Mouse (Mus musculus): ENCODE data around the gene Ankdd1b.
A peak's percentile ranks its signal among the peaks of the same experiment; 100 is the strongest.

Ankdd1b gene

DNA sequence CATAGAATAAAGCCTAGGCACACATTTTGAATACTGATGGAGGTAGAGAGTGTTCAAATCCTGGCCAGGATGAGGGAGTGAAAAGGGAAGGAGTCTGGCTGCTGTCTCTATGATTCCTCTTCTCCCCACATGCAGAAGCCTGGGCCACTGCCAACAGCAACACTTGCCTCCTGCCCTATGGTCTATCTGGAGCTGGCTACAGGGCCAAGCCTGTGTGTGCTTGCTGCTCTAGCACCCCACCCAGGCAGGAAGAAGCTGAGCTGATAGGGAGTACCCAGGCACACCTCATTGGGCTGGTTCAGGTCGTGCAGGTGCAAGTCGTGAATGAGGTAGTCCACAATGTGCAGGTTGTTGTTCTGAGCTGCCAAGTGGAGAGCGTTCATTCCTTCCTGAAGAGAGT is 16.7 kb downstream of the Ankdd1b start:
- DNase-seq (ENCODE audit: low spot score), result no peak

DNA sequence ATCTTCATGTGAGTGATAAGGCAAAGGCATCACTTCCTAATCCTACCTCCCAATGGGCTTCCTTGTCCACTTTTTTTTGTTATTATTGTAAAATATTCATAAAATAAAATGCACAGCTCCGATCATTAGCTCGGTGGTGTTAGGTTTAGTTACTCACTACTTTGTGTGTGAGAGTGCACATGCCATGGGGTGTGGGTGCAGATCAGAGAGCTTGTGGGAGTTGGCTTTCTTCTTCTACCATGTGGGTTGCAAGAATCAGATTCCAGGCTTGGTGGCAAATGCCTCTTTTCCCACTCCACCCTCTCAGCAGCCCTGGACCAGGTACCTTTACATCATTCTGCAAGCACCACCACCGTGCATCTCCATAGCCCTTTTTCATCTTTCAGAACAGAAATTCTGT is 18.4 kb downstream of the Ankdd1b start:
- no peak for DNase-seq (ENCODE audit: low spot score)

DNA sequence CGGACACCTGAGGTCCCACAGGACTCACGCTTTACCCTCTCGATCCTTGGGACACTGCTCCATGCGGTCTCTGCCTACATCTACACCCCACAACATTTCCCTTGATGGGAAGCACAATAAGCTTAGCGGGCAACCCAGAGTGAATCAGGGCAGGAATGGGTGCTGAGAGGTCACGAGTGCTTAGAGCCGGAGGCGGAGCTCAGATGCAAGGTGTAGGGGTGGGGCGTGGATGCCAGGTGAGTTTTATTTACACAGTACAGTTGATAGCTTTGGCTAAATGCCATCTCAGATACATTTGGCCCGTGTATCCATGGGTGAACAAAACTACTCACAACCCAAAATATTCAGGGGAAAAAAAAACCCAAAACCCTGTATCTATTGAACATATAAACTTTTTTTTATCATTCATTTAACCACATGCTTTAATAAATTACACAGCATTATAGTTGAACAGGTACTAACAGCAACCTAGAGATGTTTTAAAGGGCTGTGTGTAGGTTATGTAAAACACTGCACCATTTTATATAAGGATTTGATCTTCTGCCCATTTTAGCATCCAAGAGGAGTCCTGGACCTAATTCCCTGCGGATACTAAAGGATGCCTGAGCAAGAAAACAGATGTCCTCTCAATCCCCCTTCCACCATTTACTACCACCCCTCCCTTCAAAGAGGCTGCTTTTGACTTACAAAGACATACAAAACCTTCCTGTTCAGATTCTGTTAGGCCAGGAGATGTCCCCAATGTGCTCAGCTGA is 19.4 kb downstream of the Ankdd1b start:
- DNase-seq (ENCODE audit: low spot score), result no peak

DNA sequence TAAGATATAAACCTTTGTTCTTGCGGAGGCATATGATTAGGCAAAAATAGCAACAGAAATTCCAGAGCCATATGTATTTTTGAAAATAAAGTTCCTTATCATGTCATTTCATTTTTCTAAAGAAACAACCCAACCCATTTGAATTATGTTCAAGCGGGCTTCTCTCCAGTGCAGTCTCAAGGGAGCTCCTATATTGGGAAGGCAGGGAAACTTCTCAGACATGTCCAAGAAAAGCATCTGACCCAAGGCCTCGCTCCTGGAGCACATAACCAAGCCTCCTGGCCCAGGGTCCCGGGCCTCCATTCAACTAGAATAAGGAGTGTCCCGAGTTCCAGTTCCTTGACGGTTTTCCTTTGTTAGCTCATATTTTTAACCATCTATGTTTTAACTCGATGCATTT is 20.1 kb downstream of the Ankdd1b start:
- DNase-seq (ENCODE audit: low spot score), result no peak

DNA sequence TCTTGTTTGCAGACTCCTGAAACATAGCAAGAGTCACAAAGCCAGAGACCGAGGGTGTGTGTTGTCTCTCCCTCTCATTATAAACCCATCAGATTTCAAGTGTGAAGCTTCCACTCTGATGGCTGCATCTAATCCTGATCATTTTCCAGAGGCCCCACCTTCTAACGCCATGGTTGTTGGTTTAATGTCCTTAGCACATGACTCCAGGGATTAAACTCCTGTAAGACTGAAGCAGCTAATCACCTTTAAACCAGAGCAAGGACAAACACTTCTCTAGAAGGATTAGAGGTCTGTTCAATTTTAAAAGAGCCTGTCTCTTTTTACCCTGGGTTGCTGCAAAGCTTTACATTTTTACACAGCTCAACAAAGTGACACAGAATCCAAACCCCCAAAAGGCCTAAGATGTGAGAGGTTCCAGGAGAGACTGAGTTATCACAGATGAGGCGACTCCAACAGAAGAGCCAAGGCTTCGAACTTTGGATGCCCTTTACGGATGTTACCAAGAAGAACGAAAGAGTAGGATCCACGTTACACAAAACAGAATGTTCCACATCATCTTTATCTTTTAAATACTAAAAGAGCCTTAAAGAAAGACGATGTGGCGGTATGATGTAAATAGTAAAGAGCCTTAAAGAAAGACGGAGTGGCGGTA is 20.7 kb downstream of the Ankdd1b start:
- no peak for DNase-seq (ENCODE audit: low spot score)

DNA sequence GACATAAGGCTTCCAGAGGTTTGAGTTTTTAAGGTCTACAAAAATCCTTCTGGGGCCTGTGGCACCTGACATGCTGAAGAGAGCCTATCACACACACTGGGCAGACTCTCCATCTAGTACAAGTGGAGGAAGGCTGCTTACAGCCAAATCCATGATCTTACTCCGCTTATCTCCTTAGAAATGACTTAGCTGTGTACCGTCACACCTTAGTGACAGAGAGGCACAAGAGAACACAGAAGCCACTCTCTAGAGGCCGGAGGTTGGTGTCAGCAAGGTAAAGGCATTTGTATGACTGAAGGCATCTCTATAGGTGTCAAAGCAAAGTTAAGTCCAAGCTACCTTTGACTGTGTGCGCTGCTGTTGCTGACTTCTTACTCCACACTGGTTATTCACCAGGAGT is 30.6 kb downstream of the Ankdd1b start:
- DNase-seq (ENCODE audit: low spot score), result no peak

DNA sequence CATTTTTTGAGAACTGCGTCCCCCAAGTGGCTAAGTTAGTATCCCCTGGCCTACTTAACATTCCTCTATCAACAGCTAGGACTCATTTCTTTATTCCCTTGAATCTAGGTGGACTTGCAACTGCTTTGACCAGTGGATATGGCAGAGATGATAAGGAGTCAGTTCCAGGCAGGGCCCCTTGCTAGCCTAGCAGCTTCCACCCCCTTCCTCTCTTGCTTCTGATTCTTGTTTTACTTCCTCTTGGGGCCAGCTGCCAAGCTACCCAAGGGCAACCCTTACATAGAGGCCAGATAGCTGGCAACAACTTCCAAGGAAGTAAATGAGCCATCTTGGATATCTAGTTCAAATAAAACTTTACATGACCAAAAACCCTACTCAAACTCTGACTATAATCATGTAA is 34.1 kb downstream of the Ankdd1b start:
- no peak for DNase-seq (ENCODE audit: low spot score)

DNA sequence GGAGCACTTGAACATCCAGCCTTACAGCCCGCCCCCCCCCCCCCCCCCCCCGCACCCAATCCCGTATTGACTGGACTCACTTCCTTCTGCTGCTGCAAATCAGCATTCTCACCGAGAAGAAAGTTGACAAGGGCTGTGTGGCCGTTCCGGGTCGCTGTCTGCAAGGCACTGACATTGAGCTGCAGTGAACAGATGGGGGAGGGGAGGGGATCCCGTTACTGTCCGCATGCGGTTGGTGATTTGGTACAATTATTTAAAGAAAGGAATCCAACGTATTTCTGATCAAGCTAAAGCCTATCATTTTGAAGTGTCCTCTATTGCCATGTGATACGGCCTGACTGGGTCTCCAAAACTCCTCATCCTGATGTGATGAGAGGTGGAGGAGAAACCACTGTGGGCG is 35.2 kb downstream of the Ankdd1b start:
- no peak for DNase-seq (ENCODE audit: low spot score)

DNA sequence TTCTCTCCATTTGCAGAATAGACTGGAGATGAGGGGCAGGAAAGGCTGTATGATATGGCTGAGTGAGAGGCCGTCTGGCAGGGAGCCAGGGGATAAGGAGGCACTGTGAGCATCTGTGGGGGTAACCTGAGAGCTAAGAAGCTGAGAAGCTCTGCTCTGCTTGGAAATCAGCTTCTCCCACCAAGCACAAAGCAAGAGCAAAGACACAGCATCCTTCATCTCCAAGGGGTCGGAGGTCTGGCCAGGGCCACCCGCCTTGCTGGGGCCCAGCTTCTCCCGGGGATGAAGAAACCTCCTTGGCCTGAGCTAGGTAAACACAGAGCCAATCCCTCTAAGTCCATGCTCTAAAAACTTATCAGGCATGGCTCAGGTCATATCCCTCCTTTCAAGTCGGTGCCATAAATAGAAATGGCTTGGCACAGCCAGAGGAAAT is 36.1 kb downstream of the Ankdd1b start:
- no peak for DNase-seq (ENCODE audit: low spot score)

DNA sequence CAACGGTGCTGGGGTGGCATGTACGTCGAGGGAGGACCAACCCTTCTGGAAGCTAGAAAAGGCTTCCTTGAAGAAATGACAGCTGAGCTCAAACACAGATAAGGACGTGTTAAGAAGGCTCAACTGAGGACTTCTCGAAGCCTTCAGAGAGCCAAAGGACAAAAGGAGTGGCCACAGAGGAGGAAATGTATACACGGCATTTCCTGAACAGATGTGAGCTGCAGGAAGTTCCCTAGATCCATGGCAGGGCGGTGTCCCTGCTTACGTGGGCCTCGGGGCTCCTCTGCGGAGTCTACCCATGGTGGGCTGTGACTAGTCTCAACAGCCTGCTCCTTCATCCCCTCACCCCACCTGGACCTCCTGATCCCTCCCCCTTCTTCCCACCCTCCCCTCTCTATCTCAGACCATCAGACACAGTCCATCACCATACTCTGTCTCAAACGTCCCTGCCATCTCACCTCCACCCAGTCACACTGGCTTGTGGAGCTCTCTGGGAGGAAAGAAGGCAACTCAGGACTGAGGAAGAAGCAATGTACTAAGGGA is 37.3 kb downstream of the Ankdd1b start:
- no peak for DNase-seq (ENCODE audit: low spot score)

DNA sequence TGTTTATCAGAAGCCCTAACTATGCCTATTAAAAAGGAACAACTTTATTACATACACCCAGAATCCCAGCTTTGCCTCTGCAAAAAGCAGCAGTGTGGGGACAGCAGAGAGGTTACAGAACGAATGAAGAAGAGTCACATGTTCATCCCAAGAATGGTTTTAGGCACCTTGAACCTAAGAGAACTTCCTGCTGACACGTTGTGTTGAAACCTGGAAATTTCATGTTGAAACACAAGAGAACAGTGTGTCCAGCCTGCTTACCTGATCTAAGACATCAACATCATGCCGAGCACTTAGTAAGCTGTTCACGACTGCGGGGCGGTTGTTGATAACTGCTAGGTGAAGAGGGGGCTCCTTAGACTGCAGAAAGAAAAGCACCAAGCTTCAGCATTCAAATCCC is 38.0 kb downstream of the Ankdd1b start:
- DNase-seq (ENCODE audit: low spot score), result no peak

DNA sequence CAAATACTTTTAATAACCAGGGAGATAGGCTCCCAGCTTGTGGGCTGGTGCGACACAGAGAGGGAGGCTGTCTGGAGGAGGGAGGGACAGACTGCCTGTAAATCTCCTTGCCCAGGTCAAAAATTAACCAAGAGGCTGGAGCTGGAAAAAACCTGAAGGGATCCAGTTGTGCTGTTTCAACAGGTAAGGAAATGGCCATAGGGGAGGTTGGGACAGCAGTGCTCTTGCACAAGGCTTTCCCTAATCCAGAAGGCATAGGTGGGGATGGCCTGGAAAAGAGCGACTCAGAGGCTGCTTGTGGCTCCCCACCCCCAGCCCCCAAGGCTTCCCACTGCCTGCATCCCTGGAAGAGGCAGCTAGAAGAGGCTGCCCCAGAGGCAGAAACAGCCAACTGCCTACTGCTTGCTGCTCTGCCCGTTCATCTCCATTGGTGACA is 38.6 kb downstream of the Ankdd1b start:
- DNase-seq (ENCODE audit: low spot score), result no peak

DNA sequence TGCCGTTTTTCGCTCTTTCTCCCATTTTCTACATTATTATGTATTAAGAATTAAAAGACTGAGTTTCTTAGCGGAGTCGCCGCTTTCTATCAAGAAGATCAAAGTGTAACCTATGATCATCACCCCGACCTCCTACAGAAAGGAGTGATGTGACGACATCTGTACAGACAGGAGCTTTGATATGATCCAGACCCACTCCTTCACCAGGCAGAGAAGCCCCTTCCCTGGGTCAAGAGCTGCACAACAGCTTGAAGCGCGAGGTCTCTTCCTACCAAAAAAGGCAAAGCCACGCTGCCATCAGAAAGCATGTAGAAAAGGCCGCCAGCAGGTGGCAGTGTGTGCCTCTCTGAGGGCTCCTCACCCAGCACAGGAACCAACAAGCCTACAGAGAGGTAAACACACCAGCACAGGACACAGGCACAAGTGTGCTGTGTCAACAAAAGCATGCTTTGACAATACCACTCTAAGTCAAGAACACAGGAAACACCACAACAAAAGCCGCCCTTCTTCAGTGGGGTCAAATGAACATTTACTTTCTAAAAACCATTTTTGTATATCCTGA is 39.3 kb downstream of the Ankdd1b start:
- peak; percentile 63 for DNase-seq (ENCODE audit: low spot score)

DNA sequence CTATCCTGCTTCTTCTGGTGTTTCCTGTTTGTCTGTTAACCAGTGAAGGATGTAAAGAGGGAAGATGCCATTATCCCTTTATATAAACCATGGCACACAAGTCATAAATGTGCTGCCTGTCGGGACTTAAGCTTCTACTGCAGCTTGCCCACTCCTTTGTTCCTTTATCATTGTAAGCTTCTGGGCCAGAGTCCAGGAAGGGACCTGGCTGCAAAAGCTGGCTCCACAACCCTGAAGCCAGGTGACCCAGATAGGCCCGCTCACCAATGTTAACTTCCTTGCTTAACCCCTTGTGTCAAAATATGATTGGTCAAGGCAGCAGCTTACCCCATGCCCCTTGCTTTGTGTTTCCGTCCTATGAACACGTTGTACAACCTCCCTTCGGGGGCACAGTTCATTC is 42.5 kb downstream of the Ankdd1b start:
- DNase-seq (ENCODE audit: low spot score), result no peak

DNA sequence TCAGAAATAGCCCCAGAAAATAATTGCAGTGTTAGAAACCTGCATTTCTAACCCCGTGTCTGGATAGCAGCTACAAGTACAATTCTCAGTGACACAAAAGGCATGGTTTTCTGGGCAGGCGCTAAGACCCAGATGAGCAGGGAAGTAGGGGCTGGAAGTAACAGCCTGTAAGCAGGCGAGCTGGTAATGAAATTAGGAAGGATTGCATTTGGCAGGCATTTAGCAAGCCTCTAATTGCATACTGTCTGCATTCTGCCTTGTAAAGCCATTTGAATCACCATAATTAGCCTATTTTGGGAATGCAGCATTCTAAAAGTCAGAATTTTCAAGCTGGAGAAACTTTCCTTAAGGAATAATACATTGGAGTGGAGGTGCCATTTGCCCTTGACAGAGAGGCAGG is 45.0 kb downstream of the Ankdd1b start:
- no peak for DNase-seq (ENCODE audit: low spot score)

DNA sequence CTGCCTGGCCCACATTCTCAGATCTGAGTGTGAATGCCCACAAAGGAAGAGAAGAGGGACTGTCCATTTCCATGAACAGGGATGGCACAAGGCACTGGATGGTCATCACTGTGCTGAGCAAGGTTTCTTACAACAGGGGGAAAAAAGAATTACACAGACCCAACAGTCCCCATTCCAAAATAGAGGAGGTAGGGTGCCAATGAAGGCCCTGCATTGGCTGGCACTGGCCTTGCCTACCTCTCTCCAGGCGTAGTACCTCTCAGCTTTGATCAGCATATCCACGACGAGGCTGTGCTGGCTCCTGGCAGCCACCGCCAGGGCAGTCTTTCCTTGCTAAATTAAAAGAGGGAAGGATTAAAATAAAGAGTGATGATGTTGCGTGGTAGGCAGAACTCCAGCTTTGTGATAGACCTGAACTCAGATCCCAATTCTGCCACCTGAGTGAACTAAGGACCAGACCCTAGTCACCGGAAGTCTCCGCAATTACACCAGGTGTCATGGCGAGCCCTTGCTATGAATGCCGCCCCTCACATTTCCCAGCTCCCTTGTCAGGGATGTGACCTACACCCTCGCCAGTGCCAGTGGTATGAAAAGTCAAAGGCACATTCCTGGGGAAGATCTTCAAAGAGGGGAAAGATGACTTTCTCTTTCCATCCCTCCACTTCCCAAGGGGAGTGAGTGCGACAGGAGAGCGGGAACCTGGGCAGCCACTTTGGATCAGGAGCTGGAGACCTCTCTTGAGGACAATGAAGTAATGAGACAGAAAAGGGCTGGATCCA is 46.3 kb downstream of the Ankdd1b start:
- DNase-seq (ENCODE audit: low spot score), result no peak

DNA sequence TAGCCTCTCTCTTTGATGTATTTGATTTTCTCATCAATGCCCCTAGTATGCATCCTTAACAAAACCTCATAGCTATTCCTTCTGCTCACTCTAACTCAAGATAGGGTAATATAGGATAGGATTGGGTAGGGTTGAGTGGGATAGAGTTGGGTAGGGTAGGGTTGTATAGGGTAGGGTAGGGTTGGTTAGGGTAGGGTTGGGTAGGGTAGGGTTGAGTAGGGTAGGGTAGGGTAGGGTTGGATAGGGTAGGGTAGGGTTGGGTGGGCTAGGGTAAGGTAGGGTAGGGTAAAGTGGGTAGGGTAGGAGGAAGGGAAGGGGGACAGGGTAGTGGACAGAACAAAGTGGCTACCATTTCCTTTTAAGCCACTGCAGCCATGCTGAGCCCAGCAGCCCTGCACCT is 49.8 kb downstream of the Ankdd1b start:
- DNase-seq (ENCODE audit: low spot score), result no peak

DNA sequence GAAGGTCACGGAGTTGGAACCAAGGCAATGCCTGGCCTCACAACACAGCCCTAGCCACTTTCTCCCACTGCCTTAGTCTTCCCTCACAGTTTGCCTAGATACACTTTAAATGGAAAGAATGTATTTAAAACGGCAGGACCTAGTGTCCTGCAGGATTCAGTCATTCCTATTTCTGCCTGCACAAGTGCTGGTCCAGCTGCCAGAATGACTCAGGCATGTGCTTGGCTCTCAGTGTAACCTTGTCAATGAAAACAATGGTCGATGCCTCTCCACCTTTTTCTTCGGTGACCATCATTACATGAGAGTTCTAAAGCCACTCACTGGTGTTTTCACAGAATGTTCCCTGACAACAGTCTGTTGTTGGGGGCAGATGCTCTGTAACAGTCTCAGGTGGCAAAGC is 52.5 kb downstream of the Ankdd1b start:
- DNase-seq (ENCODE audit: low spot score), result no peak

DNA sequence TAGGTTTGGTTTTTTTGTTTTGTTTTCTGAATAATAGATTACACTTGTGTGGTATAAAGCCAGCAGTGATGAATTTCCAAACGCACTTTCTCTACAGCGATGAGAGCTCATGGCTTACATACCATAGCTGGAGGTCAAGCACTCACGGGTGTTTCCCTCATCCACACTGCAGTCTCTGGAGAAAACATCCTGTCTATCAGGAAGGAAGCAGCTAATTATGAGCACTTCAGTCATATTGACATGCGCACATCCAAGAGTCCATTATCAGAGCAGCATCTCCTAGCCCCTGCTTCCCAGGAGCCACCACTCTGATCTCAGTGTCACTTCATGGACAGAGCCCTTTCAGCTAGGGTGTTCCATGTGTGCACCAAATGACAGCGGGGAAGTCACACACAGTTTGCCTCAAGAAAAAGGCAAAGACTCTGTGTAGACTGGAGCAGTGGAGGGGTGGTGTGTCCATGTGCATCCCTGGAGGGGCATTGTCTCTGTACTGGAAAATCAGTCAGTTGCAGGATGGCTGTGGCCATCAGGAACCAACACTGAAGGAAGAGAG is 53.7 kb downstream of the Ankdd1b start:
- DNase-seq (ENCODE audit: low spot score), result no peak

DNA sequence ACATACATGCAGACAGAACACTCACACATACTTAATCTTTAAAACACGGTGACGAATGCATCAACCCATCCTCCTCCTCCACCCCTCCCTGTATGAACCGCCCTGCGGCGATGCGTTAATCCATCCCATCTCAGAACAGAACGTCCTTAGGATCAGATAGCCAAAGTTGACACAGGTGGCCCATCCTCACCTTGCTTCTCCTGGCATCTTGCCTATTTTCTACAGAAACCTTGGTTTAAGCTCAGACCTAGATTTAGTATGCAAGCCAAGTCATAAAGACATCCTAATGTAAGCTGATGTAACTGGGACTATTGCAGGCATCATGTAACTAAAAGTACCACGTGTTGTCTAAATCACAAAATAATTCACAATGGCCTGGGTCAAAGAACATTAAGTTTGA is 54.6 kb downstream of the Ankdd1b start:
- DNase-seq (ENCODE audit: low spot score), result no peak

DNA sequence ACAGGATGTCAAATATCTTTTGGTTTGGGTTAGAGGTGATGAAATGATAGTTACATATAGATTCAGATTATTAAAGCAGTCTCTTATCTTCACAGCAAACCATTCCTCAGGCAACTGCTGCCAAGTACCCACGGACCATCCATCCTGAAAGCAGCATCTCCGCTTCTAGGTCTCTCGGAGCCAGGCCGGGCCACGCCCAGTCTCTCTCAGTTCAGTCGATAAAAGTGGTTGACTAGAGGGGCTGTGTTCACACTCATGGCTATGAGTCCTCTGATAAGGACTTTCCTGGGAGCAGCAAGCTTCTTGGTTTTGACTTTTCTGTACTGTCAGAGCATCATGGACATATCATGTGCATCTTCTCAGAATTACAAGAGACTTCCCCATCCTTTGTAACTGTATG is 56.6 kb downstream of the Ankdd1b start:
- DNase-seq (ENCODE audit: low spot score), result no peak

DNA sequence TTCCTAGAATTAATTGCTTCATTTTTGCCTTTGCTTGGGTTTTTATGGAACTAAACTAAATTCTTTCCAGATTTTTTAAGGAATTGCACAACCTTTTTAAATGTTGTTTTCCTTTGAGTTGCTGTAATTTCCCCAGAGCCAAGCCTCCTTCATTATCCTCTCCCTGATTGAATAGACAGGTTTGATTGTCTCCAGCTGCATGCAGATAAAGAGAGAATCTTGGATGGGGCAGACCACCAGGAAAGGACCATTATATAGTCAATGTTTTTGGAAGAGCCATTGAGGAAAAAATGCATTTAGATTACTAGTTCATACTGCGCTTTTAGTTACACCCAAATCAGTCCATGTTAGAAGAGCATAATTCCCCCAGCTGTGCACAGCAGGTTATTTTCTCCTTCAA is 62.2 kb downstream of the Ankdd1b start:
- no peak for DNase-seq (ENCODE audit: low spot score)
